In genomic region chr6:53980817-53981480, GRCm38 (mm10) we compare ENCODE assay signal across 31 mouse cellular contexts. TPM values are rescaled to one million over a fixed set of nuclear protein-coding genes. Genes with fewer than 3 reads are reported as not detected.
DNase-seq lines count a peak whose midpoint lies in the region; ATAC-seq and TF ChIP-seq lines count a peak whose summit lies in the region.
"Had no signal": no experiment of that assay in that cellular context is flagged by ENCODE, and none has a peak within 500 bp of the region (broad histone marks: within the 10 kb centered on the region; RNA-seq: fewer than 3 reads in every experiment).

No protein-coding gene starts in this region.

- no peaks in the 10 kb centered on the region for H3K27me3 ChIP-seq in heart, adult 2 months (ENCODE audit: control insufficient read depth, insufficient read depth, low read length)
- H3K27me3 ChIP-seq in stomach, embryonic 15.5 days (replicated peaks), result no peaks in the 10 kb centered on the region
- no peaks in the 10 kb centered on the region for H3K27me3 ChIP-seq in stomach, postnatal 0 days (ENCODE audit: control insufficient read depth, insufficient read depth, low read length)
- H3K27me3 ChIP-seq in liver, embryonic 13.5 days, result no peaks in the 10 kb centered on the region
- H3K27me3 ChIP-seq: hindbrain, embryonic 12.5 days; neural tube, embryonic 12.5 days; Patski had no signal

- H3K36me3 ChIP-seq in heart, adult 2 months (ENCODE audit: control insufficient read depth, insufficient read depth, low read length), result no peaks in the 10 kb centered on the region
- H3K36me3 ChIP-seq in stomach, embryonic 15.5 days, result no peaks in the 10 kb centered on the region
- no peaks in the 10 kb centered on the region for H3K36me3 ChIP-seq in stomach, postnatal 0 days (ENCODE audit: control insufficient read depth, insufficient read depth, low read length)
- no peaks in the 10 kb centered on the region for H3K36me3 ChIP-seq in liver, embryonic 13.5 days
- H3K36me3 ChIP-seq: hindbrain, embryonic 12.5 days; midbrain, embryonic 10.5 days; neural tube, embryonic 12.5 days had no signal

- TF ChIP-seq EP300 in heart, adult 2 months (IDR thresholded peaks at IDR 0.05; ENCODE audit: insufficient read depth, low read depth, low read length), result no peak
- TF ChIP-seq EP300 in stomach, postnatal 0 days (optimal IDR thresholded peaks at IDR 0.05), result no peak

- peak; percentile 47; the same call in 1 of the 2 replicates for ATAC-seq in stomach, embryonic 15.5 days (ENCODE audit: insufficient read depth, low FRiP score, low read depth)
- no peak for ATAC-seq in stomach, postnatal 0 days (ENCODE audit: low FRiP score, low TSS enrichment)
- peak; percentile 97 for ATAC-seq in liver, embryonic 13.5 days (ENCODE audit: low read depth)
- peak; percentile 93 for ATAC-seq in megakaryocyte-erythroid progenitor cell, adult 5-6 weeks (replicated peaks; ENCODE audit: low FRiP score, low TSS enrichment, poor library complexity, severe bottlenecking)
- ATAC-seq: CD4-positive, CD25-positive, alpha-beta regulatory T cell, adult 4 months; forebrain, embryonic 16.5 days; inflammation-experienced regulatory T-cells, adult 6 months; Patski had no signal

- no peaks in the 10 kb centered on the region for H3K9me3 ChIP-seq in stomach, embryonic 15.5 days
- no peaks in the 10 kb centered on the region for H3K9me3 ChIP-seq in stomach, postnatal 0 days (ENCODE audit: control insufficient read depth, low read length)
- no peaks in the 10 kb centered on the region for H3K9me3 ChIP-seq in liver, embryonic 13.5 days (replicated peaks)
- H3K9me3 ChIP-seq: hindbrain, embryonic 12.5 days; midbrain, embryonic 10.5 days; neural tube, embryonic 12.5 days had no signal

- H3K4me3 ChIP-seq in heart, adult 2 months, result no peak overlapping the region
- H3K4me3 ChIP-seq in stomach, embryonic 15.5 days (replicated peaks), result no peak overlapping the region
- no peak overlapping the region for H3K4me3 ChIP-seq in stomach, postnatal 0 days (ENCODE audit: low read depth, low read length)
- H3K4me3 ChIP-seq in liver, embryonic 13.5 days (replicated peaks), result 0 out of 2 replicates have a peak overlapping the region, but pooled peaks have one; percentile 3
- H3K4me3 ChIP-seq: hindbrain, embryonic 12.5 days; midbrain, embryonic 10.5 days; neural tube, embryonic 12.5 days had no signal

- no peaks in the 10 kb centered on the region for H3K79me2 ChIP-seq in heart, adult 2 months (replicated peaks; ENCODE audit: control insufficient read depth, insufficient read depth, low read length)

- no peak overlapping the region for H3K4me2 ChIP-seq in stomach, embryonic 15.5 days
- no peak overlapping the region for H3K4me2 ChIP-seq in stomach, postnatal 0 days (replicated peaks; ENCODE audit: low read depth)
- H3K4me2 ChIP-seq in liver, embryonic 13.5 days, result peak overlapping the region; percentile 46
- H3K4me2 ChIP-seq: hindbrain, embryonic 12.5 days; neural tube, embryonic 12.5 days had no signal

- no peak for TF ChIP-seq CTCF in heart, adult 2 months (IDR thresholded peaks at IDR 0.05)
- TF ChIP-seq CTCF in stomach, postnatal 0 days (IDR thresholded peaks at IDR 0.05; ENCODE audit: low read depth), result no peak

- H3K9ac ChIP-seq in heart, adult 2 months (ENCODE audit: low read depth, low read length), result no peak overlapping the region
- H3K9ac ChIP-seq in stomach, embryonic 15.5 days, result no peak overlapping the region
- no peak overlapping the region for H3K9ac ChIP-seq in stomach, postnatal 0 days (ENCODE audit: low read length)
- no peak overlapping the region for H3K9ac ChIP-seq in liver, embryonic 13.5 days
- H3K9ac ChIP-seq: hindbrain, embryonic 12.5 days; neural tube, embryonic 12.5 days had no signal

- H3K4me1 ChIP-seq in heart, adult 2 months (ENCODE audit: control insufficient read depth, insufficient read depth, low read length), result peaks cover under 1% of the 10 kb centered on the region; the same call in 1 of the 2 replicates
- H3K4me1 ChIP-seq in stomach, embryonic 15.5 days, result peaks cover 5% of the 10 kb centered on the region; the same call in 1 of the 2 replicates
- no peaks in the 10 kb centered on the region for H3K4me1 ChIP-seq in stomach, postnatal 0 days (replicated peaks; ENCODE audit: control insufficient read depth, insufficient read depth)
- peaks cover 37% of the 10 kb centered on the region for H3K4me1 ChIP-seq in liver, embryonic 13.5 days (replicated peaks)
- H3K4me1 ChIP-seq: neural tube, embryonic 12.5 days had no signal

- no peak for TF ChIP-seq POLR2A in heart, adult 2 months (IDR thresholded peaks at IDR 0.05; ENCODE audit: insufficient read depth, low read depth, low read length)

- H3K27ac ChIP-seq in heart, adult 2 months, result no peak overlapping the region
- H3K27ac ChIP-seq in stomach, embryonic 15.5 days, result no peak overlapping the region
- no peak overlapping the region for H3K27ac ChIP-seq in stomach, postnatal 0 days (replicated peaks)
- peak overlapping the region; percentile 31 for H3K27ac ChIP-seq in liver, embryonic 13.5 days
- H3K27ac ChIP-seq: hindbrain, embryonic 12.5 days; neural tube, embryonic 12.5 days had no signal

- DNase-seq in heart, adult 11 months, result peak; percentile 85
- DNase-seq in heart, adult 2 months, result no peak
- DNase-seq in stomach, postnatal 0 days (ENCODE audit: low spot score), result no peak
- DNase-seq in liver, embryonic 13.5 days, result peak; percentile 66
- DNase-seq in adrenal gland, adult 18-20 months (ENCODE audit: low spot score in 2 of 2), result no peak
- DNase-seq in left cerebral cortex, adult 11 months (ENCODE audit: low spot score), result no peak
- DNase-seq: adrenal gland, postnatal 10 days; cerebellum, adult 11-12 months; cerebellum, postnatal 36 days; kidney, adult 8-10 months; kidney, postnatal 25 days; lung, adult 2 months; right cerebral cortex, adult 18-20 months; spleen, adult 18-20 months; thymus, postnatal 14 days had no signal

- intact Hi-C loops in heart, adult 2 months (cut with DNase I), result no loop called here

- 55% methylated on average over 15 of the region's 15 CpGs for WGBS in heart, adult 2 months
- 71% methylated on average over 15 of the region's 15 CpGs for WGBS in stomach, embryonic 15.5 days
- 86% methylated on average over 15 of the region's 15 CpGs for WGBS in stomach, postnatal 0 days
- whole genome bisulfite sequencing in liver, embryonic 13.5 days (ENCODE audit: insufficient replicate concordance), result 18% methylated on average over 15 of the region's 15 CpGs

RNA-seq across cellular contexts. Expression of gene Cpvl, which starts 2.5 kb away (rescaled TPM):
- not detected for total RNA-seq in heart, adult 2 months (2021)
- not detected in 2 replicates for polyA plus RNA-seq in heart, adult 2 months (2012; rRNA removed)
- 0.09 and 0.19 TPM in 2 replicates for polyA plus RNA-seq in stomach, embryonic 15.5 days (2015; fragmentation: Nextera tagmentation; extraction: Ambion mirVana)
- 0.06 and 0.15 TPM in 2 replicates for polyA plus RNA-seq in stomach, postnatal 0 days (2015; fragmentation: Nextera tagmentation; extraction: Ambion mirVana)
- polyA plus RNA-seq in liver, embryonic 13.5 days (2015; fragmentation: Nextera tagmentation; extraction: Ambion mirVana), result not detected in 2 replicates
- not detected in 2 replicates for total RNA-seq in megakaryocyte-erythroid progenitor cell, adult 5-6 weeks (2014; fragmentation: Nextera tagmentation)
- total RNA-seq in megakaryocyte-erythroid progenitor cell, adult 5-6 weeks (2017), result 0.30 TPM in 1 of 2 replicates, not detected in the other
- not detected for total RNA-seq in adrenal gland, adult 18-20 months (2021)
- total RNA-seq: adrenal gland, postnatal 10 days; gastrocnemius, adult 18-20 months; layer of hippocampus, adult 8-10 months; left cerebral cortex, adult 18-20 months had no signal
- polyA plus RNA-seq: brain, embryonic 14.5 days; CD4-positive, CD25-positive, alpha-beta regulatory T cell, adult 4 months; forebrain, embryonic 16.5 days; gonadal fat pad, adult 2 months; heart, embryonic 16.5 days; hindbrain, embryonic 12.5 days; inflammation-experienced regulatory T-cells, adult 6 months; lung, adult 2 months; neural tube, embryonic 12.5 days; stomach, embryonic 14.5 days had no signal

RNA-seq across cellular contexts. Expression of gene Chn2, which starts 58.4 kb away (rescaled TPM):
- 1 to 10 TPM; 2.0 to 2.3 TPM for total RNA-seq in heart, adult 2 months (2021)
- polyA plus RNA-seq in heart, adult 2 months (2012; rRNA removed), result 2.3 and 3.4 TPM in 2 replicates
- 15.6 and 18.6 TPM in 2 replicates for polyA plus RNA-seq in stomach, embryonic 15.5 days (2015; fragmentation: Nextera tagmentation; extraction: Ambion mirVana)
- 19.1 and 21.7 TPM in 2 replicates for polyA plus RNA-seq in stomach, postnatal 0 days (2015; fragmentation: Nextera tagmentation; extraction: Ambion mirVana)
- polyA plus RNA-seq in liver, embryonic 13.5 days (2015; fragmentation: Nextera tagmentation; extraction: Ambion mirVana), result 3.3 and 3.8 TPM in 2 replicates
- total RNA-seq in megakaryocyte-erythroid progenitor cell, adult 5-6 weeks (2014; fragmentation: Nextera tagmentation), result 4.5 and 5.1 TPM in 2 replicates
- 1.9 and 2.4 TPM in 2 replicates for total RNA-seq in megakaryocyte-erythroid progenitor cell, adult 5-6 weeks (2017)
- total RNA-seq in adrenal gland, adult 18-20 months (2021), result 10 to 100 TPM in 1 of 2 experiments, 1 to 10 TPM in 1; 7.7 to 12.5 TPM

Comparison
In these comparisons a context has a peak if more than half of its experiments do, and no peak if none do; other contexts are left out.
1. DNase-seq: peak in heart, adult 11 months (single experiment) and liver, embryonic 13.5 days (single experiment); none in heart, adult 2 months (0 of 2), stomach, postnatal 0 days (single experiment), adrenal gland, adult 18-20 months (0 of 2) and left cerebral cortex, adult 11 months (single experiment).